Mouse (Mus musculus): ENCODE data around the gene Spocd1.

GRCm38 (mm10) chr4:129978930-129979329 is 49.9 kb downstream of the Spocd1 start:
- TF ChIP-seq CTCF (IDR thresholded peaks at IDR 0.05; ENCODE audit: low read depth, low read length) (no peak), EP300 (IDR thresholded peaks at IDR 0.05; ENCODE audit: insufficient read depth, low read depth, low read length) (no peak)

All from ES-Bruce4 (cell line).